Mouse (Mus musculus) stomach, postnatal 0 days (tissue): ENCODE measurements at regions not wholly inside any gene's neighbourhood (a gene's known extent, or its start where the extent isn't known, plus 50 kb on each side); places are given as distances from the start of the nearest gene placed in this dataset.

Experiments
- ATAC-seq: fragments of 200-750 bp; cut with Nextera tagmentation; 2 replicates; pipeline ENCODE4 v1.8.0; 2017; ENCODE audit not compliant: low FRiP score, low TSS enrichment
- DNase-seq: peaks from one replicate; pipeline ENCODE4 v3.0.0-alpha.2; 2016; ENCODE audit warnings: low spot score
- H3K27ac ChIP-seq: fragments of 300-500 bp; sonication (generic); replicated peaks from 2 replicates; pipeline ENCODE4 v1.5.1; 2014; ENCODE audit warnings: mild to moderate bottlenecking, control low read depth
- H3K27me3 ChIP-seq: fragments of 300-500 bp; sonication (generic); 2 replicates; pipeline ENCODE4 v1.6.1; 2014; ENCODE audit warnings: low read length; ENCODE audit not compliant: control insufficient read depth, insufficient read depth
- H3K36me3 ChIP-seq: fragments of 300-500 bp; sonication (generic); 2 replicates; pipeline ENCODE4 v1.6.1; 2014; ENCODE audit warnings: low read length, mixed read lengths; ENCODE audit not compliant: control insufficient read depth, insufficient read depth
- H3K4me1 ChIP-seq: fragments of 300-500 bp; sonication (generic); replicated peaks from 2 replicates; pipeline ENCODE4 v1.6.1; 2014; ENCODE audit warnings: antibody characterized with exemption; ENCODE audit not compliant: control insufficient read depth, insufficient read depth
- H3K4me2 ChIP-seq: fragments of 300-500 bp; sonication (generic); replicated peaks from 2 replicates; pipeline ENCODE4 v1.6.1; 2014; ENCODE audit warnings: low read depth, mild to moderate bottlenecking, control low read depth, moderate library complexity
- H3K4me3 ChIP-seq: fragments of 300-500 bp; sonication (generic); 2 replicates; pipeline ENCODE4 v1.5.1; 2014; ENCODE audit warnings: low read depth, low read length, control low read depth
- H3K9ac ChIP-seq: fragments of 300-500 bp; sonication (generic); 2 replicates; pipeline ENCODE4 v1.6.1; 2014; ENCODE audit warnings: mild to moderate bottlenecking, low read length, control low read depth, mixed read lengths
- H3K9me3 ChIP-seq: fragments of 300-500 bp; sonication (generic); 2 replicates; pipeline ENCODE4 v1.6.1; 2016; ENCODE audit warnings: low read length; ENCODE audit not compliant: control insufficient read depth
- CTCF ChIP-seq: IDR thresholded peaks from 2 replicates; pipeline ENCODE4 v1.5.1; 2016; ENCODE audit warnings: antibody characterized with exemption, low read depth, mild to moderate bottlenecking, moderate library complexity
- EP300 ChIP-seq: optimal IDR thresholded peaks from 2 replicates; pipeline ENCODE3; 2016; ENCODE audit warnings: antibody characterized with exemption
- WGBS: fragments of 180-500 bp; shearing (Covaris S2); extraction: QIAGEN DNeasy Blood & Tissue Kit; methylation state at CpG from one replicate; pipeline ENCODE4 v1.1.7; 2014; 5-methylcytosine and 5-hydroxymethylcytosine counted together

DNA sequence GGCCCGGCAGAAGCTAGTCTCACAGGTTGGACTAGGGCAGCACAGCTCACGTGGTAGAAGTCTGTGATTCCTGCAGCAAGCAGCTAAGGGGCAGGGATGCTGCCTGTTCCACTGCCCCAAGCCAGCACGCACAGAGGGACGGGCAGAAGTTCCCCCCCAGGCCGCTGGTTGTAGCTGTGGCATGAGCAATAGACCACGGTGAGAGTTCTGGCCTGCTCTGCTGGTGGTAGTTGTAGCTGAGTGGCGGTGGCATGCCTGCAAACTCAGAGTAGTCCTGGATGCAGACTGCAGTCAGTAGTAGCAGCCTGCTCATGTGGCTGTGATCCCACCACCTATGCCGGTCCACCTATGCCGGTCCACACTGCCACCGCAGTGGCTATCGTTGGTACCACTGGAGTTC is 71.5 kb upstream of the Rpl39l start:
- Histone ChIP-seq H3K4me1 (no peaks in the 10 kb centered on the region), H3K4me3 (no peak overlapping the region), H3K36me3 (no peaks in the 10 kb centered on the region), H3K4me2 (no peak overlapping the region), H3K27me3 (no peaks in the 10 kb centered on the region), H3K9ac (no peak overlapping the region), H3K9me3 (no peaks in the 10 kb centered on the region), H3K27ac (no peak overlapping the region)
- ATAC-seq (no peak), DNase-seq (no peak)
- WGBS: 90% methylated on average over 11 of the region's 11 CpGs
- TF ChIP-seq CTCF (no peak), EP300 (no peak)

DNA sequence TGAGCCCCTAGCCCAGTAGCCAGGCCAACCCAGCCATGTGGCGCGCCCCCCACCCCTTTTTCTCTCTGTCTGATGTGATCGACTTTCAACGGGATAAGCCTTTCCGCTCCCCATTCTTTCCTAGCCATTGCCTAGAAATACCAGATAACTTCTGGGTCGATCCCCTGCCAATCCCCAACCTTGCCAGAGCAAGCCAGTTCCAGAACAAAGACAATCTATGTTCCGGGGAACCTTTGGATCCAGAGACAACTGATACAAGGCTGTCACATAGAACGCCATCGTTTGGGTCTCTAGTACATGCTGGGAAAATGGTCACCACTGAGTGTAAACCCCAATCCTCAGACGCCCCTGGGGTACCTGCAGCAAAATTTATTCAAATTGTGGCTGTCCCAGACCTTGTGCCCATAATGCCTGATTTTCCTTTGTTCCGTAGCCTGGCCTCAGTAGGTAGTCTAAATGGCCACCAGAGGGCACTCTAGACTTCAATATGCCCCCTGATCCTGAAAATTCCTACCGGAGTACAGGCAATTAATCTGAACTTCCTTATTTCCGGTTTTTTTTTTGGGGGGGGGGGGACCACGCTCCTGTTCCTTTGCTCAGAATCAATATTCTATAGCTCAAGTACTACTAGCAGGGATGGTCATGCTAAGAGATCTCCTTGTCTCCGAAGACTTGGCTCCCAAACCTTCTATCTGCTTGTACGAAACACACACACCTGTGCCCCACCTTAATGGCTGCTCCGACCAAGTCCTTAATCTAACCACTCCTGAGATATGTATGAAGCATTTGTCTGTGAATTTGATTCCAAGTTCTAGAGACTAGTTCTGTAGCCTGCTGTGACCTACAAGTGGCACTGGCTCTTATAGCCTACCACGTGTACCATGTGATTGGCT is 81.3 kb upstream of the Rpl39l start:
- H3K4me2 ChIP-seq: no peak overlapping the region
- H3K9ac ChIP-seq: no peak overlapping the region
- no peaks in the 10 kb centered on the region for H3K27me3 ChIP-seq
- no peak overlapping the region for H3K4me3 ChIP-seq
- ATAC-seq (no peak), DNase-seq (peak; percentile 24)
- H3K9me3 ChIP-seq: no peaks in the 10 kb centered on the region
- H3K27ac ChIP-seq: no peak overlapping the region
- H3K4me1 ChIP-seq: no peaks in the 10 kb centered on the region
- H3K36me3 ChIP-seq: no peaks in the 10 kb centered on the region
- WGBS: 56% methylated on average over 18 of the region's 18 CpGs
- TF ChIP-seq EP300 (no peak), CTCF (peak; percentile 75)

DNA sequence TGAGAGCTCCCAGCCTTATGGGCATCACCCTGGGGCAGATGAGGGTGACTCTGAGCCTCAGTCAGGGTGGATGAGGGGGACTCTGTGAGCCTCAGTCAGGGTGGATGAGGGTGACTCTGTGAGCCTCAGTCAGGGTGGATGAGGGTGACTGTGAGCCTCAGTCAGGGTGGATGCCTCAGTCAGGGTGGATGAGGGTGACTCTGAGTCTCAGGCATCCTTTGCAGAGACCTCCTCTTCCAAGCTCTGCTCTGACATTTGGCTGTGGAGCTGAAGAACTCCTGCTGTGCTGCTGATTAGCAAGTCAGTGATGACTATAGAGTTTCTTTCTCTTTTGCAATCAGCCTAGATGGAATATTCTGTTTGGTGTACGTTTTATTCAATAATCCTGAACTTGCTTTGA is 83.7 kb upstream of the Rpl39l start:
- DNase-seq (no peak), ATAC-seq (no peak)
- H3K4me1 ChIP-seq: no peaks in the 10 kb centered on the region
- 17% methylated on average over 1 of the region's 1 CpGs for WGBS
- H3K4me3 ChIP-seq: no peak overlapping the region
- H3K27ac ChIP-seq: no peak overlapping the region
- no peak for TF ChIP-seq CTCF
- TF ChIP-seq EP300: no peak
- H3K9ac ChIP-seq: no peak overlapping the region
- H3K4me2 ChIP-seq: no peak overlapping the region
- H3K36me3 ChIP-seq: no peaks in the 10 kb centered on the region
- H3K27me3 ChIP-seq: no peaks in the 10 kb centered on the region
- H3K9me3 ChIP-seq: no peaks in the 10 kb centered on the region

DNA sequence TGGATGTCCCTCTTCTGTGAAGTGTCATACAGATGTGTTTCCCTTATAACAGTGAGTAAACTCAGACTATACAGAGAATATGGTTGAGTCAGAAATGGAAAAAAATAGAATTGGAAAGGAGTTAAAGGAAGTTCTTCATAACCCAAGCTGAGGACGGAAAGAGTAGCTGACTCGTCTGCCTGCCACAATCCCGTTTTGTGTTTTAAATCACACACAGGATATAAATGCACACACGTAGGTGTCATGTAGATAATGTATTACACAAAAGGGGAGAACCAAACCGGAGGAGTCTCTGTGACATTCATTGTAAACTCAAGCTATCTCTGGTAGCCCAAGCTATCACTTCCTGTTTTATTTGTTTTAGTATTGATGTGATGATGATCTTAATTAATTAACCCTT is 84.6 kb upstream of the Rpl39l start:
- H3K4me3 ChIP-seq: no peak overlapping the region
- no peaks in the 10 kb centered on the region for H3K27me3 ChIP-seq
- H3K36me3 ChIP-seq: no peaks in the 10 kb centered on the region
- no peak overlapping the region for H3K9ac ChIP-seq
- H3K27ac ChIP-seq: no peak overlapping the region
- no peaks in the 10 kb centered on the region for H3K4me1 ChIP-seq
- 43% methylated on average over 5 of the region's 5 CpGs for WGBS
- H3K9me3 ChIP-seq: no peaks in the 10 kb centered on the region
- TF ChIP-seq CTCF (no peak), EP300 (no peak)
- DNase-seq (no peak), ATAC-seq (no peak)
- H3K4me2 ChIP-seq: no peak overlapping the region

DNA sequence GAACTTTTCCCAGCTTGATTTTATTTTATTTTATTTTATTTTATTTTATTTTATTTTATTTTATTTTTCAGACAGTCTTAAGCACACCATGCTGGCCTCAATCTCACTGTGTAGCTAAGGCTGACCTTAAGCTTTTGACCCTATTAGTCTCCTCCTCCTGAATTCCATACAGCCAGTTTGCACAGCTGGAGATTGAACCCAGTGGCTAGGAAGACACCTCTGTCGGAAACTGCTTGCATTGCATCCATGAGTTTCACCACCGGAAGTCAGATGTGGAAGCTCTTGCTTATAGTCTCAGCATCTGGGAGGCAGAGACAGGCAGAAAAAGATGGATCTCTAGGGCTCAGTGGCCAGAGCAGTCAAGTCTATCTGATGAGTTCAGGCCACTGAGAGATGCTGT is 86.4 kb upstream of the Grin2a start:
- Histone ChIP-seq H3K4me3 (no peak overlapping the region), H3K9me3 (no peaks in the 10 kb centered on the region), H3K4me2 (no peak overlapping the region), H3K4me1 (no peaks in the 10 kb centered on the region), H3K27ac (no peak overlapping the region), H3K36me3 (no peaks in the 10 kb centered on the region), H3K27me3 (no peaks in the 10 kb centered on the region), H3K9ac (no peak overlapping the region)
- WGBS: 33% methylated on average over 2 of the region's 2 CpGs
- TF ChIP-seq EP300 (no peak), CTCF (no peak)
- ATAC-seq: no peak
- no peak for DNase-seq

DNA sequence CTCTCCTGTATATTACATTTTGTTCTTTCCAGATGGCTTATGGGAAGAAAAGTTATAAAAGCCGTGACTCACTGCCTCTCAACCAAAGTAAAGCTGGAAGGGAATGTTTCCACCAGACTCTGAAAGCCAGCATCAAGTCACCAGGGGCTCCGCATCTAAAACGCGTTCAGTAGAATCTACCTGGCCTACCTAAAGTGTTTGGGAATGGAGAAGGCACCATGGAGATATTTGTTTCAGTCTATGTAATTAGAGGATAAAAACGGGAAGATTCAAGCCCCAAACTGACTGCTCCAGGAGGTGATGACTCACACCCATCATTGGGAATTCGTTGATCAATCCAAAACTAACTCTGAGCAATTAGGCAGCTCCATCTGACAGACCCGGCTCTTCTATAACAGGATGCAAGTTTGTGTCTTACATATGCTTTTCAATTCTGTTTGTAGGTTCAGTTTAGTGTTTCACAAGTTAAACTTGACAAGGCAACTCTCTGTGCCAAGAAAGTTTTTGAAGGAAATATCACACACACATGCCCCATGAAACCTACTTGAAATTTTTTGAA is 84.8 kb upstream of the Grin2a start:
- H3K27me3 ChIP-seq: no peaks in the 10 kb centered on the region
- ATAC-seq (no peak), DNase-seq (no peak)
- H3K9me3 ChIP-seq: no peaks in the 10 kb centered on the region
- WGBS: 76% methylated on average over 7 of the region's 7 CpGs
- H3K27ac ChIP-seq: no peak overlapping the region
- H3K36me3 ChIP-seq: no peaks in the 10 kb centered on the region
- no peak overlapping the region for H3K4me2 ChIP-seq
- no peak overlapping the region for H3K9ac ChIP-seq
- TF ChIP-seq EP300 (no peak), CTCF (no peak)
- no peak overlapping the region for H3K4me3 ChIP-seq
- no peaks in the 10 kb centered on the region for H3K4me1 ChIP-seq
